Mouse (Mus musculus): ENCODE measurements around the gene Olfr392. TPM values are rescaled to one million over a fixed set of nuclear protein-coding genes. Genes with fewer than 3 reads are reported as not detected.

Olfr392 gene
- not detected in 2 replicates for polyA plus RNA-seq (2015; fragmentation: Nextera tagmentation; extraction: Ambion mirVana)

- WGBS = 81% methylated on average over 1 of the region's 1 CpGs
- Histone ChIP-seq H3K9me3 (0 out of 2 replicates have a peak, but pooled peaks cover 5% of the 10 kb centered on the region), H3K4me3 (no peak within 1 kb of the TSS), H3K36me3 (no peaks in the 10 kb centered on the region), H3K4me2 (replicated peaks) (no peak within 1 kb of the TSS), H3K27me3 (no peaks in the 10 kb centered on the region), H3K27ac (no peak within 1 kb of the TSS), H3K9ac (no peak within 1 kb of the TSS), H3K4me1 (no peaks in the 10 kb centered on the region)
- ATAC-seq (ENCODE audit: low FRiP score, low read depth) = no peak
Measured at GRCm38 (mm10) chr11:73816949-73817348, at the start of gene Olfr392. Gene Olfr392 (minus strand): TSS chr11:73817049.

- Histone ChIP-seq H3K9ac (no peak within 1 kb of the TSS), H3K4me2 (replicated peaks) (no peak within 1 kb of the TSS), H3K4me1 (no peaks in the 10 kb centered on the region), H3K27me3 (no peaks in the 10 kb centered on the region), H3K9me3 (peaks cover 4% of the 10 kb centered on the region; the same call in 1 of the 2 replicates), H3K4me3 (no peak within 1 kb of the TSS), H3K36me3 (no peaks in the 10 kb centered on the region), H3K27ac (no peak within 1 kb of the TSS)
- ATAC-seq (ENCODE audit: low FRiP score, low read depth) = no peak
Measured at GRCm38 (mm10) chr11:73851354-73851753, 34.5 kb upstream of the Olfr392 start, which contains the start of gene Olfr393. Gene Olfr393 (minus strand): TSS chr11:73851454.

- 19% methylated on average over 1 of the region's 1 CpGs for WGBS
- H3K9ac ChIP-seq = no peak within 1 kb of the TSS
- H3K36me3 ChIP-seq = no peaks in the 10 kb centered on the region
- ATAC-seq (ENCODE audit: low FRiP score, low read depth) = no peak
- no peak within 1 kb of the TSS for H3K4me3 ChIP-seq
- H3K9me3 ChIP-seq = no peaks in the 10 kb centered on the region; the same call in 1 of the 2 replicates
- no peaks in the 10 kb centered on the region for H3K27me3 ChIP-seq
- no peaks in the 10 kb centered on the region for H3K4me1 ChIP-seq
- no peak within 1 kb of the TSS for H3K27ac ChIP-seq
- H3K4me2 ChIP-seq (replicated peaks) = no peak within 1 kb of the TSS
Measured at GRCm38 (mm10) chr11:73802952-73803351, 13.9 kb downstream of the Olfr392 start, which contains the start of gene Olfr391-ps. Gene Olfr391-ps (minus strand): TSS chr11:73803052.

- no peak within 1 kb of the TSS for H3K27ac ChIP-seq
- H3K36me3 ChIP-seq = no peaks in the 10 kb centered on the region
- H3K27me3 ChIP-seq = no peaks in the 10 kb centered on the region
- peaks cover 12% of the 10 kb centered on the region for H3K9me3 ChIP-seq
- H3K4me3 ChIP-seq = no peak within 1 kb of the TSS
- no peak within 1 kb of the TSS for H3K4me2 ChIP-seq (replicated peaks)
- H3K4me1 ChIP-seq = no peaks in the 10 kb centered on the region
- no peak for ATAC-seq (ENCODE audit: low FRiP score, low read depth)
- no peak within 1 kb of the TSS for H3K9ac ChIP-seq
- WGBS = 76% methylated on average over 1 of the region's 1 CpGs
Measured at GRCm38 (mm10) chr11:73782664-73783063, 34.2 kb downstream of the Olfr392 start, which contains the start of gene Olfr390. Gene Olfr390 (plus strand): TSS chr11:73782964.

GRCm38 (mm10) chr11:73780613-73781012 lies 36.2 kb downstream of the Olfr392 start, which contains the start of gene Olfr389:
Gene Olfr389 (minus strand): TSS chr11:73780713.
- no peak for ATAC-seq (ENCODE audit: low FRiP score, low read depth)
- no peak within 1 kb of the TSS for H3K27ac ChIP-seq
- no peaks in the 10 kb centered on the region for H3K4me1 ChIP-seq
- peaks cover 3% of the 10 kb centered on the region; the same call in 1 of the 2 replicates for H3K9me3 ChIP-seq
- no peak within 1 kb of the TSS for H3K4me2 ChIP-seq (replicated peaks)
- WGBS = 91% methylated on average over 1 of the region's 1 CpGs
- no peak within 1 kb of the TSS for H3K4me3 ChIP-seq
- H3K36me3 ChIP-seq = no peaks in the 10 kb centered on the region
- H3K9ac ChIP-seq = no peak within 1 kb of the TSS
- H3K27me3 ChIP-seq = no peaks in the 10 kb centered on the region

Other genes with a start within 250 kb of the Olfr392 start
- not detected in 2 replicates for gene Olfr385, start 224.0 kb downstream of the Olfr392 start, polyA plus RNA-seq (2015; fragmentation: Nextera tagmentation; extraction: Ambion mirVana)
- gene Olfr384, start 218.5 kb downstream of the Olfr392 start, polyA plus RNA-seq (2015; fragmentation: Nextera tagmentation; extraction: Ambion mirVana) = not detected in 2 replicates
- not detected in 2 replicates for gene Zfp735, start 128.3 kb downstream of the Olfr392 start, polyA plus RNA-seq (2015; fragmentation: Nextera tagmentation; extraction: Ambion mirVana)
- not detected in 2 replicates for gene Olfr389, start 36.3 kb downstream of the Olfr392 start, polyA plus RNA-seq (2015; fragmentation: Nextera tagmentation; extraction: Ambion mirVana)
- gene Olfr390, start 34.1 kb downstream of the Olfr392 start, polyA plus RNA-seq (2015; fragmentation: Nextera tagmentation; extraction: Ambion mirVana) = not detected in 2 replicates
- not detected in 2 replicates for gene Olfr391-ps, start 14.0 kb downstream of the Olfr392 start, polyA plus RNA-seq (2015; fragmentation: Nextera tagmentation; extraction: Ambion mirVana)
- gene Olfr393, start 34.4 kb upstream of the Olfr392 start, polyA plus RNA-seq (2015; fragmentation: Nextera tagmentation; extraction: Ambion mirVana) = not detected in 2 replicates
- gene Olfr394, start 73.7 kb upstream of the Olfr392 start, polyA plus RNA-seq (2015; fragmentation: Nextera tagmentation; extraction: Ambion mirVana) = not detected in 2 replicates
- not detected in 2 replicates for gene Olfr395, start 92.2 kb upstream of the Olfr392 start, polyA plus RNA-seq (2015; fragmentation: Nextera tagmentation; extraction: Ambion mirVana)
- gene Olfr23, start 119.6 kb upstream of the Olfr392 start, polyA plus RNA-seq (2015; fragmentation: Nextera tagmentation; extraction: Ambion mirVana) = not detected in 2 replicates
- gene Olfr397, start 143.8 kb upstream of the Olfr392 start, polyA plus RNA-seq (2015; fragmentation: Nextera tagmentation; extraction: Ambion mirVana) = not detected in 2 replicates
- not detected in 2 replicates for gene Olfr398, start 173.4 kb upstream of the Olfr392 start, polyA plus RNA-seq (2015; fragmentation: Nextera tagmentation; extraction: Ambion mirVana)
- gene Olfr139, start 239.5 kb upstream of the Olfr392 start, polyA plus RNA-seq (2015; fragmentation: Nextera tagmentation; extraction: Ambion mirVana) = not detected in 2 replicates
- not detected in 2 replicates for gene Olfr399, start 239.6 kb upstream of the Olfr392 start, polyA plus RNA-seq (2015; fragmentation: Nextera tagmentation; extraction: Ambion mirVana)

All from limb, embryonic 13.5 days (tissue).